Mouse (Mus musculus) frontal cortex, postnatal 14 days (tissue): ENCODE measurements around the gene Swap70.
A peak's percentile ranks its signal among the peaks of the same experiment; 100 is the strongest.

Experiments used
- DNase-seq, 2 experiments: peaks; one replicate each; pipeline ENCODE4 v3.0.0; 2022; ENCODE audit warnings: low spot score in 2 of 2

Swap70 gene

GRCm38 (mm10) chr7:110237837-110238451, 16.4 kb downstream of the Swap70 start:
- no peak for DNase-seq

- DNase-seq = no peak
Observed at GRCm38 (mm10) chr7:110239590-110239989, 18.1 kb downstream of the Swap70 start.

- no peak for DNase-seq
Observed at GRCm38 (mm10) chr7:110241472-110242289, 20.2 kb downstream of the Swap70 start.

GRCm38 (mm10) chr7:110242290-110242581, 20.7 kb downstream of the Swap70 start:
- DNase-seq = no peak

- no peak for DNase-seq
Observed at GRCm38 (mm10) chr7:110245128-110245527, 23.6 kb downstream of the Swap70 start.

GRCm38 (mm10) chr7:110246526-110246925, 25.0 kb downstream of the Swap70 start:
- DNase-seq = no peak

- no peak for DNase-seq
Observed at GRCm38 (mm10) chr7:110247801-110248200, 26.3 kb downstream of the Swap70 start.

- no peak for DNase-seq
Observed at GRCm38 (mm10) chr7:110248677-110249076, 27.2 kb downstream of the Swap70 start.

GRCm38 (mm10) chr7:110253861-110254260, 32.4 kb downstream of the Swap70 start:
- DNase-seq = no peak

- DNase-seq = no peak
Observed at GRCm38 (mm10) chr7:110254395-110254794, 32.9 kb downstream of the Swap70 start.

GRCm38 (mm10) chr7:110257059-110257458, 35.5 kb downstream of the Swap70 start:
- DNase-seq = no peak

GRCm38 (mm10) chr7:110258196-110258950, 36.9 kb downstream of the Swap70 start:
- no peak for DNase-seq

- no peak for DNase-seq
Observed at GRCm38 (mm10) chr7:110259966-110260711, 38.6 kb downstream of the Swap70 start.

- DNase-seq = no peak
Observed at GRCm38 (mm10) chr7:110261807-110262206, 40.3 kb downstream of the Swap70 start.

GRCm38 (mm10) chr7:110262661-110263060, 41.1 kb downstream of the Swap70 start:
- DNase-seq = no peak

GRCm38 (mm10) chr7:110263474-110263873, 42.0 kb downstream of the Swap70 start:
- DNase-seq = no peak

GRCm38 (mm10) chr7:110265796-110266195, 44.3 kb downstream of the Swap70 start:
- peak; percentile 46 to 73 for DNase-seq

GRCm38 (mm10) chr7:110267014-110267413, 45.5 kb downstream of the Swap70 start:
- no peak for DNase-seq

GRCm38 (mm10) chr7:110267994-110268393, 46.5 kb downstream of the Swap70 start:
- DNase-seq = no peak

- no peak for DNase-seq
Observed at GRCm38 (mm10) chr7:110268511-110268910, 47.0 kb downstream of the Swap70 start.

GRCm38 (mm10) chr7:110269777-110270176, 48.3 kb downstream of the Swap70 start:
- no peak for DNase-seq

- DNase-seq = no peak
Observed at GRCm38 (mm10) chr7:110270455-110270854, 48.9 kb downstream of the Swap70 start.
